Mouse (Mus musculus) Patski (cell line): Measurements from ENCODE around the gene Phc1. TPM values are rescaled to one million over a fixed set of nuclear protein-coding genes. Genes with fewer than 3 reads are reported as not detected.
"Not testable (repeated sequence)": the region's sequence is repeated elsewhere in the genome, so short reads cannot be mapped to it uniquely, and the experiment has no call there.

ENCODE experiments used
- ATAC-seq: fragments of 100-300 bp; one replicate; pipeline ENCODE4 v1.8.0; 2021
- CTCF ChIA-PET: fragments of 350-600 bp; sonication (Branson Sonifier 250); formaldehyde crosslinking; loops from one replicate; lab custom pipeline; 2022; ENCODE audit warnings: inconsistent platforms; lab: Charles Lee
- POLR2A ChIA-PET: fragments of 350-600 bp; sonication (Branson Sonifier 250); formaldehyde crosslinking; loops from one replicate; lab custom pipeline; 2022; ENCODE audit warnings: antibody characterized with exemption, inconsistent platforms; lab: Charles Lee
- DNase-seq: peaks from one replicate; pipeline ENCODE4 v3.0.0-alpha.2; 2011; ENCODE audit warnings: low read depth, low spot score
- H3K27me3 ChIP-seq: fragments of 371-371 bp; one replicate; pipeline ENCODE4 v1.5.1; 2021
- CTCF ChIP-seq: fragments of 100-300 bp; IDR thresholded peaks from one replicate; pipeline ENCODE4 v1.5.1; 2021
- in situ Hi-C: fragments of 300-500 bp; cut with MboI; formaldehyde crosslinking; loops from 3 replicates; pipeline ENCODE4 v1.11.1; 2018; ENCODE audit warnings: low pct_unique_long_range_greater_than_20kb, mixed read lengths
- polyA plus RNA-seq: library from polyadenylated mRNA; unstranded; gene quantifications from one replicate; pipeline ENCODE4 v1.2.3, GENCODE M21; 2021

Gene Phc1
- polyA plus RNA-seq, 1 experiment from 2014 or later, result 41.7 TPM

GRCm38 (mm10) chr6:122365706-122366105 lies 25.3 kb upstream of the Phc1 start:
- in situ Hi-C loops, result no loop called here
- POLR2A ChIA-PET, result no interaction called here
- DNase-seq (no peak), ATAC-seq (no peak)
- peaks cover 26% of the 10 kb centered on the region for H3K27me3 ChIP-seq
- TF ChIP-seq CTCF, result no peak
- CTCF ChIA-PET, result no interaction called here

GRCm38 (mm10) chr6:122357089-122357488 lies 16.7 kb upstream of the Phc1 start:
- ATAC-seq (no peak), DNase-seq (no peak)
- ChIA-PET POLR2A (no interaction called here), CTCF (no interaction called here)
- TF ChIP-seq CTCF, result no peak
- H3K27me3 ChIP-seq, result peaks cover 13% of the 10 kb centered on the region
- in situ Hi-C loops, result no loop called here

- ChIA-PET CTCF (no interaction called here), POLR2A (no interaction called here)
- in situ Hi-C loops, result no loop called here
- H3K27me3 ChIP-seq, result peaks cover 13% of the 10 kb centered on the region
- DNase-seq (no peak), ATAC-seq (no peak)
- TF ChIP-seq CTCF, result no peak
Measured at GRCm38 (mm10) chr6:122355909-122356308, 15.5 kb upstream of the Phc1 start.

- DNase-seq, CTCF ChIA-PET, H3K27me3 ChIP-seq, in situ Hi-C loops, ATAC-seq, POLR2A ChIA-PET: not testable (repeated sequence)
Measured at GRCm38 (mm10) chr6:122347326-122347725, 7.0 kb upstream of the Phc1 start.

GRCm38 (mm10) chr6:122346399-122346798 lies 6.0 kb upstream of the Phc1 start:
- ChIA-PET CTCF (interaction anchor here (1.7 kb wide), 1 partner anchor 31 kb away, joined by 6 read pairs; no protein-coding TSS in a partner anchor), POLR2A (no interaction called here)
- DNase-seq (no peak), ATAC-seq (no peak)
- in situ Hi-C loops, result no loop called here
- no peaks in the 10 kb centered on the region for H3K27me3 ChIP-seq
- TF ChIP-seq CTCF, result no peak

GRCm38 (mm10) chr6:122345731-122346130 lies 5.4 kb upstream of the Phc1 start:
- TF ChIP-seq CTCF, result no peak
- H3K27me3 ChIP-seq, result no peaks in the 10 kb centered on the region
- no peak for ATAC-seq
- ChIA-PET CTCF (interaction anchor here (1.7 kb wide), 1 partner anchor 32 kb away, joined by 6 read pairs; no protein-coding TSS in a partner anchor), POLR2A (no interaction called here)
- in situ Hi-C loops, result no loop called here
- no peak for DNase-seq

GRCm38 (mm10) chr6:122344386-122345116 lies 4.2 kb upstream of the Phc1 start:
- ChIA-PET POLR2A (no interaction called here), CTCF (interaction anchor here (1.4 to 1.7 kb wide), 2 partner anchors 33 to 36 kb away, joined by 3 to 6 read pairs; partner anchors contain the start of gene M6pr)
- H3K27me3 ChIP-seq, result no peaks in the 10 kb centered on the region
- ATAC-seq (peak; percentile 84), DNase-seq (peak; percentile 28)
- in situ Hi-C loops, result no loop called here
- TF ChIP-seq CTCF, result no peak

- ATAC-seq (no peak), DNase-seq (no peak)
- no peaks in the 10 kb centered on the region for H3K27me3 ChIP-seq
- ChIA-PET POLR2A (no interaction called here), CTCF (interaction anchor here (1.4 kb wide), 1 partner anchor 35 kb away, joined by 3 read pairs; the partner anchor contains the start of gene M6pr)
- in situ Hi-C loops, result no loop called here
- TF ChIP-seq CTCF, result no peak
Measured at GRCm38 (mm10) chr6:122343719-122344118, 3.4 kb upstream of the Phc1 start.

- POLR2A ChIA-PET, result no interaction called here
- in situ Hi-C loops, result no loop called here
- DNase-seq (no peak), ATAC-seq (no peak)
- TF ChIP-seq CTCF, result no peak
- CTCF ChIA-PET, result interaction anchor here (0.9 to 1.5 kb wide), 5 partner anchors 10 to 37 kb away, joined by 3 to 4 read pairs (median 3); partner anchors contain the start of gene M6pr
- no peaks in the 10 kb centered on the region for H3K27me3 ChIP-seq
Measured at GRCm38 (mm10) chr6:122342125-122342524, 1.8 kb upstream of the Phc1 start.

- no peak for TF ChIP-seq CTCF
- ChIA-PET POLR2A (interaction anchor here (0.6 kb wide), 1 partner anchor 684 kb away, joined by 5 read pairs; no protein-coding TSS in a partner anchor), CTCF (interaction anchor here (0.9 to 1.5 kb wide), 3 partner anchors 11 to 36 kb away, joined by 3 to 4 read pairs (median 3); partner anchors contain the start of gene M6pr)
- H3K27me3 ChIP-seq, result no peaks in the 10 kb centered on the region
- in situ Hi-C loops, result no loop called here
- DNase-seq, result no peak
- no peak for ATAC-seq
Measured at GRCm38 (mm10) chr6:122341038-122341810, 863 bp upstream of the Phc1 start.
